Mouse (Mus musculus) cerebellum, adult 8-10 months (tissue): Measurements from ENCODE around the gene Dlec1.
A peak's percentile ranks its signal among the peaks of the same experiment; 100 is the strongest.

ENCODE experiments used
- DNase-seq: peaks from one replicate; pipeline ENCODE4 v3.0.0; 2022

Dlec1 gene

DNA sequence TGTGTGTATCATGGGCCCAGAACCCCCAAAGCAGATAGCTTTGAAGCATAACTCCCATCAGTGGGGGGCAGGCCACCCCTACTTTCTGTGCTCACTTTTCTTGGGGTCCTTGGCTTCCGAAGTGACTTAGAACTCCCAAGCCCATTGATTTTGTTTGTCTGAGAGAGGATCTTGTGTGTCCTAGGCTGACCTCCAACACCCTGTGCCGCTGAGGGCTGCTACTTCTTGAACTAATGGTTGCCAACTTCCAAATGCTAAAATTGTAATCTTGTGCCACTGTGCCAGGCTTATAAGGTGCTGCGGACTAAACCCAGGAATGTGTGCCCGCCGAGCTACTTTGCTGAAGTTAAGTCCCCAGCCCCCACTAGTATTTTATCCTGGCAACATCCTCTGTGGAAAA lies 11.8 kb upstream of the Dlec1 start:
- DNase-seq, result no peak

DNA sequence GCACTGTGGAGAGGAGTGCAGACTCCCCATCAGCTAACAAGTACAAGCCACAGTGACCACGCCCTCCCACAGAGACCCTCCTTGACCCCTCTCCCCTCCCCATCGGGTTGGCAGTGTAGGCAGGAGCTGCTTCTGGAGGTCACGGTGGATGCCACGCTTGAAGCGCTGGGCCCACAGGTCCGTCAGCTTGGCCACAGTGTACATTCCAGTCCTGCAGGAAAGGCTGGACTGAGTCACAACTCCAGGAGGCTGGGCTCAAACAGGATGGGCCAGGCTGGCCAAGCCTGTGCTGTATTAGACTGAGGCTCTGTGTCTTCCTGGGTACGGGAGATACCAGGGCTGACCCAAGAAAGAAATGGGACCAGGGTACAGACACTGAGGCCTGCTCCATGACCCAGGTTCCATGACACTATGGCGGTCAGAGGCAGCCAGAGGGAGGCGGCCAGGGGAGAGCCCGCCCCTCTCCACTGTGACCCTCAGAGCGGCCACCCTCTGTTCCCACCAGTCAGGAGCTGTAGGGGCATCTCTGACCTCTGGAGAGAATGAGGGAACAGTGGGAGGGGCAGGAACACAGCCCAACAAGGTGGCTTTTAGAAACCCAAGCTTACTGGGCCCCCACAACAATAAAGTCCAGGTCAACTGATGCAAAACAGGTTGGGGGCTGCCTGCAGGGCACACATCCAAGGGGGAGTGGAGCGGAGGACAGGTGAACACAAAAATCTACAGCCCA lies 10.5 kb upstream of the Dlec1 start:
- DNase-seq, result no peak

DNA sequence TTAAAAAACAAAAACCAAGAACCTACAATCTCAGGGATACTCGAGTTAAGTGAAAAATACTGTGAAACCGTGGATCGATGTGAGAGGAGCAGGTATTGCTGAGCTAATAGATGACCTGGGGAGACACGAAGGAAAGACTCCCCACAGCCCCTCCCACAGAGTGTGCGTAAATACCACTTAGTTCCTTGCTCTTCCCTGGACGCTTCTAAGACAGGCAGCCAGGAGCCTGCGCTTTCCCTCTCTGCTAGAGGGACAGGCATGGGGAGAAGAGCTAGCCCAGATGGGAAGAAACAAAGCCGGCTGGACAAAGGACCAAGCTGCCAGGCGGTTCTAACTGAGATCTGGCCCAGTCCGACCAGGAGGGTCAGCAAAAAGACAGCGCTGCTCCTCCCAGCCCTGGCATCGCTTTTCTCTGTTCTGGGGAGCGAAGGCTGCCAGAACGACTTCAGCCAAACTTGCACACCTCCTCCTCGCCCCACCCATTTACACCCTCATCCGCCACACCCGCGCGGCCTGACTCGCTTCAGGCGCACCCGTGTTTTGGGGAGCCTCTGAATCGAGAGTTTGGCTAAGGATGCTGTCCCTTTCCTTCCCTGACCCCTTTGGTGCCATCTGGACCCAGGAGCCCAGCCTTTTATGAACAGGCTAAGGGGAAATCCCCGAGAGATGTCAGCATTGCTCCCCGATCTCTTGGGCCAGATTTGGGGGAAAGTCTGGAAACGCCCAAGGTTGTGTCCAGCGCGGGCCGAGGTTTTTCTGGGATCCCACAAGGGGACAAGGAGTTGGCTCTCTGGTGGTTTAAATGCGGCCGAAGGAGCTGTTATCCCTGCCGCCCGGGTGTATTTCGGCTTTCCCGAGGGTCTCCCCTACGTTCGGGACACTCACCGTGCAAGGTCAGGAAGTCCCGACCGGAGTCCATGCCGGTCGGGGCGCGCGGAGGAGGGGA lies 9.5 kb upstream of the Dlec1 start:
- peak; percentile 18 for DNase-seq

DNA sequence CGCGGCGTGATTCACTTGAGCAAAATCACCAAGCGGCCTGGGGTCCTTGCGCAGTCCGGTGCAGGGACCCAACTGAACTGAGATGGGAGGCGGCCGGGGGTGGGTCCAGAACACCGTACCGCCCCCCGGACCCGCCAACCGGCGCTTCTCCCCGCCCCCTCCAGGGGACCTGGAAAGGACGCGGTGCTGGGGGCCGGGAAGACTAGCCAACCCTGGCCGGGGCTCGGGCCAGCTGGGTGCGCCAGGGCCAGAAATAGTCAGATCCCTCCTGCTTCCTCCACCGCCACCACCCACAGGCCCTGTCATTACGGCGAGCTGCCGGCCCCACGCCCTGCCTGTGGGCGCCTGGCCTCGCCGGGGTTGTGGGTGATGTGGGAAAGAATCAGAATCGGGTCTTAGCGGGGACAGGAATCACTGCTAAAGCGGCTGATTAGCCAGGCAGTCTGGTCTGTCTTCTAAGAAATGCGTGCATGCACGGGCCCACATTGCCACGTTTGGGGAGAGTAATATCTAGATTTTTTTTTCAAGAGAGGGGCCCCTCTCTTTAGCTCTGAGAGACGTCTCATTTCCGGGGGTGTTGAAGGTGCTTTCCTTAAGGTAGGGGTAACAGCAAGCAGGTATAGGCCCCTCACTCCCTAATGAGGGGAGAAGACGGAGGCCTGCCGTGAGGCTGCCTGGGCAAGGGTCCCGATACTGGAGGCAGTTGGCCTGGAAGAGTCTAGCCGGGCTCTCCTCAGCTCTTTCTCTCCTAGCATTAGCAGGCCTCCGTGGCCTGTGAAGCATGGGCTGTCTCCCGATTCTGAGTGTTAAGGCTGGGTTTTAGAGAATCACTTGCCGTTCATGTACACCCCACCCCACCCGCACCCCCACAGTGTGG lies 8.6 kb upstream of the Dlec1 start, which contains the start of gene Plcd1:
TSS of gene Plcd1 (minus strand) at position 84 of the 877 bp plus-strand sequence.
- peak; percentile 46 for DNase-seq

DNA sequence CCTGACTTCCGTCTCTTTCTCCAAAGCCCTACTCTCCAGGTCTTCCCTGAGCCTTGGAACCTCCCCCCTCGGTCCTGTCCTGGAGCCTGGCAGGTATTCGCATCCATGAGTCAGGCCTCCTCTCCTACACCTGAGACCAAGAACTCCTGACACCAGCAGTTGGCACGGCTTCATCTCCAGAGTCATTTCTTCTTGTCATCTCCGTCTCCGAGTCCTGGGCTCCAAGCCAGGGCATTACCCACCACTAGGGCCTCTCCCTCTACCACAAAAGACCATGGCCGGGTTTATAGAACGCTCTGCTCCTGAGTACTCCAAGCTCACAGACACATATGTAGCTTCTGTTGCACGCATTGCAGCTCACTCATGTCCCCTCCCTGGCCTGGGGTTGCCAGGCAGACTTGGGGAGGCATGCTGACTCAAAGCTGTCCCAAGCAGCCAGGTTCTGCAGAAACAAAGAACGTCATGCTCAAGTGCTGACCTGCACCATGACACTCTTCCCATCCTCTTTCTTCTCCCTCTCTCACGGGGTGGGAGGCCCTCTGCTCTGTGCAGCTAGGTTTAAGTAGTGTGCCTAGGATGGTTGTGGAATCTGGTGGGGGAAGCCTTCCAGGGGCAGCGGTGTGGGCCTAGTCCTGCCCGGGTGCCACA lies 7.7 kb upstream of the Dlec1 start:
- DNase-seq, result no peak

DNA sequence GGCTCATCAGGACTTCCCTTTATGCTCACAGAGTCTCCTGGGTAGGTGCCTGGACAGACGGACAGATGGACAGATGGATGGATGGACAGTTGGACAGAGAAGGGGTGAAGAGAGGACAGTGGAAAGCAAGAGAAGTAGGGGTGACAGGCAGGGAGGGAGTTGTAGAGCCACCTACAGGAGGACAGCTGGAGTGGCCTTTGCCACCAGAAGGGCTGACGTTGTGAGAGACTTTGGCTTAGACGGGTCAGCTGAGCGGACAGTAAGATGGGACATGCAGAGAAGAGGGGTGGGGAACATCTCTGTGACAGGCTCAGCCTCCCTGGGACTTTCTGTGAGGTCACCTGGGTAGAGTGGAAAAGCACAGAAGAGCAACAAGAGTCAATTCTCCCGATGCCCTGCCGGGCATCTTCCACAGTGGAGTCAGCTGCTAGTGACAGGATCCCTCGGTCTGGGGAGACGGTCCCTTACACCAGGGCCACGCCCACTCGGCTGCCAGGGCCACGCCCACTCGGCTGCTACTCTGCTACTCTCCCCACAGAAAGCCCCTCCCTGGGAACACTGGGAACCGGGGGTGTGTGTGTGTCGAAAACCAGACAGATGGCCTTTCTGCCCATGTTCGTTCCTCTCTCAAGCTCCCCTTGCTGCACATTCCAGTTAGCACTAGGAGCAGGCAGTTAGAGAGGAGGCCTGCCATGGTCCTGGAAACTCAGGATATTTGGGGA lies 1.9 kb upstream of the Dlec1 start:
- DNase-seq, result no peak

DNA sequence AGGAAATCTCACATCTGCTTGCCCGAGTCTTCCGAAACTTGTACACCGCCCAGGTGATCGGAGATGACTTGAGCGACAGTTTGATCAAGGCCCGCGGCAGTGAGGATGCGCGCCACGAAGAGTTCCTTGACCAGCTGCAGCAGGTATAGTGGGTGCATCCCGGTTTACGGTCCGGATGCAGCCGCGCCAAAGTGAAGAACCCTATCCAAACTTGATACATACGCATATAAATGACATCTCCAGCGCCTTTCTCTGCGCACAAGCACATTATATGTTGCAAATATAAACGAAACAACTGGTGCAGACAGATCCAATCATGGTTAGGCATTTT lies 470 bp downstream of the Dlec1 start:
- DNase-seq, result no peak

DNA sequence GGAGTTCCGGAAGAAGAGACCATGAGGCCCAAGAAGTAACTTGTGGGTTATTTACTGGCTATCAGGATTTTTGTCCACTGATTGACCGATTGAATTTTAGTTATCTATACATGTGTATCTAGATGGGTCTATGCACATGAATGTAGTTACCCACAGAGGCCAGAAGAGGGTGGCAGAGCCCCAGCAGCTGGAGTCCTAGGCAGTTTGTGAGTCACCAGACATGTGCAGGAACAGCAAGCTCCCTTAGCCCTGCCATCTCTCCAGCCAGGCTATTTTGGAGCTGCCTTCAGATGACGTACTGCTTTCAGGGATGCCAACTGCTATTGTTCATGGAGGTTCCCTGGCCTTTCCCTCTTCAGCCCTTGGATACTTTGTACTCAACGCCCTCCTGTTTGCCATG lies 5.3 kb downstream of the Dlec1 start:
- DNase-seq, result no peak

DNA sequence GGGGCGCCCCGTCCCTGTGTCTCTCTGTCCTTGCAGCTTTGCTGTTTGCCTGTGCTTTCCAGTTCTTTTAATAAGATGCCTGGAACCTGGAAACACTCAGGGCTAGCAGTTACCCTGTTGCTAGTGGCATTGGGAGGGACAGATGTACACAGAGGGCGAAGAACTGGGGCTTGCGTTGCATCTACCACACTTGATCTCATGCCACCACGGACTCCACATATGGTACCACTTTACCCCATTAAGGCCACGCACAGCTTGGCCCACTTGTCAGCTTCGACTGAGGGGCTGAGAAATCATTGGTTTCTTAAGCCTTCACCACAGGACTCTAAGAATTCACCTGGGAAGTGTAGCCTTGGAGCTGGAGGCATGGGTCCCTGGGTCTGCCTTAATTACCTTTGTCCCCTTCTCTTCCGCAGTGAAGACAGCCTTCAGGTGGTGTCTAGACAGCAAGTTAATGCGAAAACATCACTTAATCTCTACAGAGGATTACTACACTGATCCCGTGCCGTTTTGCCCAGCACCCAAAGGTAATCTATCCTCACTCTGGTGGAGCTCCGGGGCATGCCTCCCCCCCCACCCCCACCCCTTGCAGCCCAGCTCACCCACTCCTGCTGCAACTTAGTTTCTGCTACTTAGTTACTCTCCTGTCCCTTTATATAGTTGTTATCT lies 7.5 kb downstream of the Dlec1 start:
- DNase-seq, result no peak

DNA sequence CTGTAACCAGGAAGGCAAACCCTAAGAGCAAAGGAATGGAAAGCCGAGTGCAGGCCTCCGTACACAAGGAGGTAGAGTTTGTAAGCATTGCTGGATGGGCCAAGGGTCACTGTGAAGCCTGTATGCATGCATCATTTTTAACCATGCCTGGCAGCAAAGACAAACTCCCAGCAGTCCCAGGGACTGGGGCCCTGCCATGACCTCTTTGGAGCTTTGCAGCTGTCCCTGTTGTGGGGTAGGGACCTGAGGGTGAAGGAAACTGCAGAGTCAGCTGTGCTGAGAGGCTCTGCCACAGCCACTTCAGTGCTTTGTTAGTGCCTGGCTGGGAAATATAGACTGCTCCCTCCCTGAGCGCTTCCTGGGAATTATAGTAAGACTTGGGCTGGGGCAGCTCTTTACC lies 8.4 kb downstream of the Dlec1 start:
- DNase-seq, result no peak

DNA sequence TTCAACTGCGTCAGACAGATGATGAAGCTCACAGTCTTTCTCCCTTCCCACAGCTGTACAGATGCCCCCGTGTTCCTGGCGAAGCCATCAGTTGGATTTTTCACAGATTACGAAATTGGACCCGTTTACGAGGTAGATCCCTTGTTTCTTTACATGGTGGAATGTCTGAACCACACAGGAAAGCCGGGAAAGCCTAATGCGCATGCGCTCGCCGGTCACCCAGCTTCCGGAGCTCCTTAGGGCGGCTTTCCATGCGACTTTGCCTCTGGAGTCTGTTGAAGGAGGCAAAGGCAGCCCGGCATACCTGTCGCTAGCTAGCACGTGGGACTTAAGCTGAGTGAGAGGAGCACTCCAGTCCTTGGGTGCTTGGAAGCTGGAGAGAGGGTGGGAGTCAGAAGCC lies 12.6 kb downstream of the Dlec1 start:
- DNase-seq, result no peak

DNA sequence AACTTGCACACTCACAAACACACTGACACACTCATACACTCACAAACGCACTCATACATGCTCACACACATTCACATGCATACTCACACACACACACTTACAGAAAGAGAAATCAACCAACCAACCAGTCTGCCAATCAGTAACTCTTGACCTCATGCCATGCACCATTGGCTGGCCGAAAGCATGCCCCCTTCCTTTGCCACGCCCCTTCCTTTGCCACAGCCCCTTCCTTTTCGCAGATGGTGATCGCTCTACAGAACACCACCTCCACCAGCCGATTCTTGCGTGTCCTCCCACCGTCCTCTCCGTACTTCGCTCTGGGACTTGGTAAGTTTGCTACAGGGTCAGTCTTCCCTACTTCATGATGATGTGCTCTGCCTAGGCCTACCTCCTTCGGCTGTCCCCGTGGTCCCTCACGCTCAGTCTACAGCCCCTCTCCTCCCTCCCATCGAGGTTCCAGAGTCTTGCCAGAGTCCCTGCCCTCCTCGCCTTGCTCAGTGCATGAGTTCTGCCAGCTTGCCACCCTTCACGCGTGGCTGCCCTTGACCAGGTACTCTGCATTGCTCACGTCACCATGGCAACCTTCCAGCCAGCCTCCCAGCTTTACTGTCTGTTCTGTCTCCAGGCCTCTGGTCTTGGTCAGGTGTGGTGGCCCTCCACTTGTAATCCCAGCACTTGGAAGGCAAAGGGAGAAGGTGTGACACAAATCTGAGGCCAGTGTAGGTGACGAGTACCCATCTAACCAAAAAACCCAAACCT lies 17.3 kb downstream of the Dlec1 start:
- no peak for DNase-seq

DNA sequence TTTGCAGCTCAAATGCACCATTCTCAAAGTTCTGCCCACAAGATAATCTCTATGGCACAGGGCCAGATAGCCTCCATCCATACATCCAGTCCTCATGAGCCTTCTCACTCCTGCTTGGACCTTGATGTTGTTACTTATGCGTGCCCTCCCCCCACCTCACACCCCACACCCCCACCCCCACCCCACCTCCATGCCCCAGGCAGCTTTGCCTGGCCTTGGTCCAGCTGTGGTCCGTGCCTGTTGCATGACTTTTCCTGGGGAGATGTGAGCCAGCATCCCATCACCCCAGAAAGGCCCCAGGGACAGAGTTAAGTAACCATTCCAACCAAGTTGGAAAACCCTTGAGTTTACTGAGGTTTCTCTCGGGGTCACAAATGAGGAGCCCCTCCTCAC lies 17.9 kb downstream of the Dlec1 start:
- no peak for DNase-seq

DNA sequence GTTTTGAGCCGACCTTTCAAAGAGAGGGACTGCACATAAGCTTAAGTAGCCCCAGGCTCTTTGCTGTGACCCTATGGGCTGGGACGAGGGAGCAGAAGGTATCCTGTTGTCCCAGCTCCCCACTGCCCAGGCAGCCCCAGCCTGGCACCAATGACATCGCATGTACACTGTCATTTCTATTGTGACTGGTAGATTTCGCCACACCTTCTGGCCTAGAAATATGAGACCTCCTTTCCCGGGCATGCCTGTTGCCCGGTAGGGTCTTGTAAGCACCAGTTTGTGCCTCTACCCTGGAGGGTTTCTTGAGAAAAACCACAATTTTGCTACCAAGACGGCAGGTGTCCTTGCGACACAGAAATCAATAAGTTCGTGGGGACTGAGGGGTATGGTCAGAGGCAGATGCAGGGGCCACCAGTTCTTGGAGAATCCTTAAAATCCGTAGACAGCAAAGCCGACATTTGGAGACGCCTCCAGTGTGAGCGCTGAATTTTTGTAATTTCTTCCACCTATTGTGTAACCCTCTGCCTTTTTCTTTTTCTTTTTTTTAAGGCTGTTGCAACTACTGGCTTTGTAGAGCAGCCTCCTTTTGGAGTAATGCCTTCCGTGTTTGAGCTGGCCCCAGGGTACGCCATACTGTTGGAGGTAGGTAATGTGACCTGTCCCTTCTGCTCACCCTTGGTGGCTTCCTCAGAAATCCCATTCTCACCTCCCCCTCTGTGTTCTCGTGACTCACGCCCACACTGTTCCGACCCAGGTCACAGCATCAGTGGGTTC lies 20.5 kb downstream of the Dlec1 start:
- DNase-seq, result no peak

DNA sequence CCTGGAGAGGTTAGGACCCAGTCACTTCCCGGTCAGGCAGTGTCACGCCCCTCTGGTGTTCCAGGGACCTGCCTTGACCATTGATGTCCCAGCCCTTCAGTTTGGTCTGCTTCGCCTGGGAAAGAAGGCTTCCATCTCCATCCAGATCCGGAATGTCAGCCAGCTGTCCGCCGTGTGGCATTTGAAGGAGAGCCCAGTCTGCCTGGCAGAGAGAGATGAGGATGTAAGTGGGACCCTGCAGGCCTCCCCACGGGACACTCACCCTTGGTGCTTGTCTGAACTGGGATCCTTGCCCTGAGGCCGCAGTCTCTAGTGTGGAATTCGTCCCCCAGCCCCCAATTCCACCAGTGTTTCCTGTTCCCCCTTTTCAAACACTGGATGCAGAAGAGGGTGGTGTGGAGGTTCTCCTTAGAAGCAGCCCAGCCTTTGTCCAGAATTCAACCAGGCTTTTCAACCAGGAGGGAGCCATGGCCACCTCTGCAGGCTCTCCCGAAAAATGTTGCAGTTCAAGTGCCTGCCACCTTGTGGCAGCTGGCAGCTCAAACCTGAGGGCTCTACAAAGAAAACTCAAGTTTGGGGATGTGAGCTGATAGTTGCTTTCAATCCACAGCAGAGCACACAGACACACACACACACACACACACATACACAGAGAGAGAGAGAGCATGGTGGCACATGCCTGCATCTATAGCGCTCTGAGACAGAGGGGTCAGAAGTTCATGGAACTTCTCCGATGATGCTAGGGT lies 26.3 kb downstream of the Dlec1 start:
- DNase-seq, result no peak

DNA sequence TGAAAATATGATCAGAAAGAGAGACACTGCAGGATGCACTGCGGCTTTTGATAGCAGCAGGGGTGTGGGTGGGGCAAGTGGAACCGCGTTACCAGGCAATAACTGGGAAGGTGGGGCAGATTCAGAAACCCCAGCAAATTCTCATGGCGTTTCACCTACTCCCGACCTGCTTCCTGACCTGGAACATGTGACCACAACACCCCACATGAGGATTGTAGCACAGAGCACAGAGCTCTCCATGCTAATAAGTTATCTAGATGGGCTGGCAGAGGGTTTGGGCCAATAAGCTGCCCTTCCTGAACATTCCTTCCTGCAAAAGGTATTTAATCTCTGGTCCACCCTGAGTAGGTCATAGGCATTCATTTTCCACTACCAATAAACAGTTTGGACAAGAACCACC lies 28.4 kb downstream of the Dlec1 start:
- DNase-seq, result no peak

DNA sequence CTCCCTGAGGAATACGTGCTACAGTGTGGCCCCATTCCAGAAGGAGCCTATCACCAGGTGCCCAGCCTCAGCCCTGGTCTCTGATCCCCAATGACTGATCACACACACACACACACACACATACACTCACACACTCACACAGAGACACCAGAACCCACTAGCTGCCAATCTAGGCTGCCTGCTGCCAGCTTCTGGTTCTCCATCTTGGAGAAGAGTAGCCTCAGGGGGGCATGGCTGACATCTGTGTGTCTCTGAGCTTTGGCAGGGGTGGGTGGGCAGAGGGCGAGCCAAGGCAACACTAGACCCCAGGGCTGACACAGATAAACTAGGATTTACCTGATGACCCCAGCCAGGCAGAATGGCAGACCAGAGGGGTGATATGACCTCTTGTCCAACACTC lies 36.6 kb downstream of the Dlec1 start:
- no peak for DNase-seq

DNA sequence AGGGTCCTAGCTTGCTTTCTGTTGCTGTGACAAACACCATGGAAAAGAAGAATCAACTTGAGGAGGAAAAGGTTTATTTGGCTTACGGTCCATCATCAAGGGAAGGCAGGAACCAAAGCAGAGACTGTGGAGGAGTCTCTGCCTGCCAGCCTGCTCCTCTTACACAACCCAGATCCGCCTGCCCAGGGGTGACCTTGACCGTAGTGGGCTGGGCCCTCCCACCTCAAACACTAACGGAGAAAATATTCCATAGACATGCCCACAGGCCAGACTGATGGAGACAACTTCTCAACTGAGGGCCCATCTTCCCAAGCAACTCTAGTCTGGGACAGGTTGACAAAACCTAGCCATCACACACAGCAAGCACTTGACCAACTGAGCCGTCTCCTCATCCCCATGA lies 39.8 kb downstream of the Dlec1 start:
- no peak for DNase-seq

DNA sequence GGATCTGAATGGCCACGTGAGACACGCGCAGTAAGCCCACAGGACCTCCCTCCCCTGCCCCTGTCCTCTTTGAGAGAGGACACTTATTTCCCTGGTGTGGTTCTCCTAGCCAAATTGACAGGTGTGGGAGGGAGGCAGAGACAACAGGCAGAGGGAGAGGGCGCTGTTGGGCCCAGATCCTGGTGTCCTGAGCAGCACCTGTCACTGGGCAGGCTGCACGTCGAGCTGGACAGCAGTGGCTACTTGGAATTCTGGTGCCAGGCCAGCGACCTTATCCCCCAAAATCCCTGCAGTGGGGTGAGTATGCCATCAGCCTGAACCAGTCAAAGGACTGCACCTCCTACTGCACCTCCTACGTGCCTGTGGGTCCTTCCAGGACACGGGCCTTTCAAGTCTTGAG lies 41.1 kb downstream of the Dlec1 start:
- DNase-seq, result no peak
